Mouse (Mus musculus) embryonic facial prominence, embryonic 15.5 days (tissue): Measurements from ENCODE around the gene Adam19. TPM values are rescaled to one million over a fixed set of nuclear protein-coding genes. Genes with fewer than 3 reads are reported as not detected.

ENCODE experiments used
- ATAC-seq: fragments of 200-750 bp; cut with Nextera tagmentation; 2 replicates; pipeline ENCODE4 v1.8.0; 2017; ENCODE audit warnings: low read depth, moderate TSS enrichment; ENCODE audit not compliant: insufficient number of reproducible peaks, low FRiP score, low TSS enrichment
- H3K27ac ChIP-seq: fragments of 300-500 bp; sonication (generic); replicated peaks from 2 replicates; pipeline ENCODE4 v1.5.1; 2015; ENCODE audit warnings: mild to moderate bottlenecking, inconsistent platforms
- H3K27me3 ChIP-seq: fragments of 300-500 bp; sonication (generic); 2 replicates; pipeline ENCODE4 v1.6.1; 2015; ENCODE audit warnings: inconsistent platforms
- H3K36me3 ChIP-seq: fragments of 300-500 bp; sonication (generic); 2 replicates; pipeline ENCODE4 v1.6.1; 2015; ENCODE audit warnings: mild to moderate bottlenecking, inconsistent platforms
- H3K4me1 ChIP-seq: fragments of 300-500 bp; sonication (generic); 2 replicates; pipeline ENCODE4 v1.6.1; 2015; ENCODE audit warnings: inconsistent platforms
- H3K4me2 ChIP-seq: fragments of 300-500 bp; sonication (generic); replicated peaks from 2 replicates; pipeline ENCODE4 v1.6.1; 2015; ENCODE audit warnings: mild to moderate bottlenecking, inconsistent platforms
- H3K4me3 ChIP-seq: fragments of 300-500 bp; sonication (generic); replicated peaks from 2 replicates; pipeline ENCODE4 v1.5.1; 2015; ENCODE audit warnings: mild to moderate bottlenecking, inconsistent platforms
- H3K9ac ChIP-seq: fragments of 300-500 bp; sonication (generic); 2 replicates; pipeline ENCODE4 v1.6.1; 2015; ENCODE audit warnings: inconsistent platforms
- H3K9me3 ChIP-seq: fragments of 300-500 bp; sonication (generic); replicated peaks from 2 replicates; pipeline ENCODE4 v1.6.1; 2016; ENCODE audit warnings: inconsistent platforms
- WGBS: fragments of 180-500 bp; shearing (Covaris S2); methylation state at CpG from one replicate; pipeline ENCODE4 v1.1.7; 2015; 5-methylcytosine and 5-hydroxymethylcytosine counted together
- polyA plus RNA-seq: library from polyadenylated mRNA; unstranded; fragments of >200 nt; fragmentation: Nextera tagmentation; extraction: Ambion mirVana; gene quantifications from 2 replicates; pipeline ENCODE4 v1.2.1, GENCODE M21; 2015

The Adam19 gene
- polyA plus RNA-seq, 1 experiment from 2014 or later, result 13.4 TPM

DNA sequence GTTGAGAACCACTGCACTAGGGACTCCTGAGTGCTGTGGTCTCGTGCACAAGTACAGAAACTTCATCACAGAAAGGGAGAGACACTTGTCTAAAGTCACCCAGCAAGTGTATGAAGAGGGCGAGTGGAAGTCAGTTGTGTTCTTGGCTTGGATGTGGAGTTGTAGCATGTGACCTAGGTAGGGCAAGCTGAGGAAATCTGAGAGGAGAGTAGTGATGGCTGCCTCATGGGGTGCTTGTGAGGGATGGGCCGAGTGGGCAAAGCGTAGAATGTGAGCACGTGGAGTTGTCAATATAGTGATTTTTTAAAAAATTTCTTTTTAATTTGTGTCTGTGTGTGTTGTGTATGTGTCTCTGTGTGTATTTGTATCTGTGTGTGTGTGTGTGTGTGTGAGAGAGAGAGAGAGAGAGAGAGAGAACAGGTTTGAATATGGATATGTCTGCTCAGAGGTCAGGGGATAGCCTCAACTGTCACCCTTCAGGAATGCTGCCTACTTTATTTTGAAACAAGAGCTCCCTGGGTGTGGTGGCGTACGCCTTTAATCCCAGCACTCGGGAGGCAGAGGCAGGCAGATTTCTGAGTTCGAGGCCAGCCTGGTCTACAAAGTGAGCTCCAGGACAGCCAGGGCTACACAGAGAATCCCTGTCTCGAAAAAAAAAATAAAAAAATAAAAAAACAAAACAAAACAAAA lies 11.7 kb downstream of the Adam19 start:
- Histone ChIP-seq H3K9ac (no peak overlapping the region), H3K36me3 (0 out of 2 replicates have a peak, but pooled peaks cover 8% of the 10 kb centered on the region), H3K27ac (no peak overlapping the region), H3K4me1 (peaks cover 46% of the 10 kb centered on the region), H3K27me3 (no peaks in the 10 kb centered on the region), H3K4me3 (no peak overlapping the region), H3K4me2 (no peak overlapping the region), H3K9me3 (no peaks in the 10 kb centered on the region)
- WGBS, result 91% methylated on average over 10 of the region's 10 CpGs
- ATAC-seq, result no peak

DNA sequence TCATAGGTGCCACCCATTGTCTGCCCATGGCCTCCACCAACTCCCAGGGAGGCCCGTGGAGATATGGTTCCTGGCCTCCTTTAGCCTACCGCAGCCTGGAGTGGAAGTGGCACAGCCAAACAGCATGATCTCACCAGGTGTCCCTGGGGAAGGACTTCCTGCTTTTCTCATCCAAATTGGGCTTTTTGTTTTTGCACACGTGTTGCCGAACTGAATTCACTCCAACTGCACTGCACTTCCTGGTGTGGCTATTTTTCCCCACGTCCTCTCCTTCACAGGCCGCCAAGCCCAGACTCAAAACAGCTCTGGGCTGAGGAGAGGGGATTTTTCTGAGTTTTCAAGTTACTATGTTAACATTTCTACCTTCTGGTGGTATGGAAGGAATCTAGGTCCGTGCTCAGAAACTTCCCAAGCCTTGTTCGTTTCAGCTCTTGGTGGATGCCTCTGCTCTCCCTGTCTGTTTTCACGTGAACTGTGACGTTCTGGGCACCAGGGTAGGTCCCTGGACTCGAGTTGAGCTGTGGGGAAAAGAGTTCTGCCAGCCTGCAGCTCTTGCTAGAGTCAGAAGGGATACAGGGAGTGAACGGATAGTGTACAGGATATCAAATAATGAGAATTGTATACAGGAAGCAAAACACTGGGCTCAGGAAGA lies 13.1 kb downstream of the Adam19 start:
- Histone ChIP-seq H3K4me2 (no peak overlapping the region), H3K4me3 (no peak overlapping the region), H3K36me3 (0 out of 2 replicates have a peak, but pooled peaks cover 8% of the 10 kb centered on the region), H3K9me3 (no peaks in the 10 kb centered on the region), H3K9ac (no peak overlapping the region), H3K27ac (peak overlapping the region; percentile 81), H3K27me3 (no peaks in the 10 kb centered on the region), H3K4me1 (peaks cover 60% of the 10 kb centered on the region)
- whole genome bisulfite sequencing, result 22% methylated on average over 12 of the region's 12 CpGs
- ATAC-seq, result no peak

DNA sequence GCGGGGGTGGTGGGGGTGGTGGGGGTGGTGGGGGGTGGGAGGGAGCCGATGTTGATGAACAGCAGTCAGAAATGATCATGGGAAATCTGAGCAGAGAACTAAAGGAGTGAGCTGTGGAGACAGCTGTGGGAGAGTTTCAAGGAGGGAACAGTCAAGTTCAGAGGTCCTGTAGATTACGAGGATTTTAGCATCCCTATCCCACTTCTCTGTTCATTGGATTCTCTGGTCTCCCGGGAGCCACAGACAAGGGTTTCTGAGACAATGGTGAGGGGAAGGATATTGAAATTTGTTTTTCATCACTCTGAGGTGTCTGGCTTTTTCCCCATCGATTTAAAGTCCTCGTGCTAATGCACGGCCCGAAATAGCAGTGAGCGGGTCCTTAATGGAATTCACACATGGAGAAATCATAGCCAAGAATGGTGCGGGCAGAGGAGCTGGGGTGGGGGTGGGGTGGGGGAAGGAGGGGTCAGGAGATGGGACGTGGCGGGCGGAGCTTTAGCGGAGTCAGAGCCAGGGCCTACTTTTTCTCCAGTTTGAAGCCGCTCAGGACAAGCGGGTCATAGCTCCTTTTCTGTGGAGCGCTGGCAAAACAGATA lies 13.7 kb downstream of the Adam19 start:
- Histone ChIP-seq H3K4me2 (0 out of 2 replicates have a peak overlapping the region, but pooled peaks have one; percentile 17), H3K27me3 (no peaks in the 10 kb centered on the region), H3K9me3 (no peaks in the 10 kb centered on the region), H3K36me3 (0 out of 2 replicates have a peak, but pooled peaks cover 8% of the 10 kb centered on the region), H3K4me3 (no peak overlapping the region), H3K27ac (peak overlapping the region; percentile 81), H3K9ac (no peak overlapping the region), H3K4me1 (peaks cover 62% of the 10 kb centered on the region)
- ATAC-seq, result peak; percentile 22; the same call in 1 of the 2 replicates
- WGBS, result 25% methylated on average over 17 of the region's 17 CpGs

DNA sequence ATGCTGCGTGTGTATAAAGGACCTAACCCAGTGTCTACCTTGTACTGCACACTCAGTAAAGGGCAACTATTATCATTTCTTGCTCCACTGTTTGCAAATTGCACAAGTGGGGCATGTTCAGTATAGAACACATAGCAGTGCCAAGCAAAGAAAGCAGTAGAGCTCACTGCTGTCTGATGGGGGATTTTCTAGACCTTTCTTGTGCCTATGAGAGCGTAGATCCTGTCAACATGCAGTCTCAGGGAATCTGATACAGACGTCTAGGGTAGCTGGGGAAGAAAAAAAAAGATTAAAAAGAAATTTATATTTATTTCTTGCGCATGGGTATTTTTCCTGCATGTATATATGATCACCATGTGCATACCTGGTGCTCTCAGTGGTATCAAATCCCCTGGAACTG lies 14.4 kb downstream of the Adam19 start:
- Histone ChIP-seq H3K4me3 (no peak overlapping the region), H3K9me3 (no peaks in the 10 kb centered on the region), H3K27me3 (no peaks in the 10 kb centered on the region), H3K27ac (peak overlapping the region; percentile 81), H3K4me1 (peaks cover 55% of the 10 kb centered on the region), H3K36me3 (0 out of 2 replicates have a peak, but pooled peaks cover 8% of the 10 kb centered on the region), H3K4me2 (no peak overlapping the region), H3K9ac (no peak overlapping the region)
- WGBS, result 69% methylated on average over 4 of the region's 4 CpGs
- ATAC-seq, result no peak

DNA sequence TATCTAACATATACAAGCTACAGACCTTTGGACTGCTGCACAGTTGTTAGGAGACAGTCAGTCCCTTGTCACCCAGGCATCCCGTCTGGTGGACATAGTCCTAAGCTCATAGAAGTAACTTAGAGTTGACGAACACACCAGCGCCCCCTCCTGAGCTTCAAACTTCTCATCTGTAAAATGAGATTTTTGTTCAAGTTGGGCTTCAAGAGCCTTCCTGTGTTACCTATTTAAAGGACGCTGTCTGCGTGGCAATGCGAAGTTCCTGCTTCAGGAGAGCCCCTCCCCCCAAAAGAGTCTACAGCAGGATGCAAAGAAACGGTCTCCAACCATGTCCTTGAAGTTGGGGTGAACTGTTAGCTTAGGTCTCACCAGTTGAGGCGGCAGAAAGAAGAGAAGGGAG lies 15.0 kb downstream of the Adam19 start:
- 61% methylated on average over 8 of the region's 8 CpGs for WGBS
- H3K27me3 ChIP-seq, result no peaks in the 10 kb centered on the region
- H3K36me3 ChIP-seq, result 0 out of 2 replicates have a peak, but pooled peaks cover 8% of the 10 kb centered on the region
- no peaks in the 10 kb centered on the region for H3K9me3 ChIP-seq
- H3K27ac ChIP-seq, result no peak overlapping the region
- ATAC-seq, result no peak
- no peak overlapping the region for H3K4me3 ChIP-seq
- no peak overlapping the region for H3K4me2 ChIP-seq
- no peak overlapping the region for H3K9ac ChIP-seq
- H3K4me1 ChIP-seq, result peaks cover 49% of the 10 kb centered on the region

DNA sequence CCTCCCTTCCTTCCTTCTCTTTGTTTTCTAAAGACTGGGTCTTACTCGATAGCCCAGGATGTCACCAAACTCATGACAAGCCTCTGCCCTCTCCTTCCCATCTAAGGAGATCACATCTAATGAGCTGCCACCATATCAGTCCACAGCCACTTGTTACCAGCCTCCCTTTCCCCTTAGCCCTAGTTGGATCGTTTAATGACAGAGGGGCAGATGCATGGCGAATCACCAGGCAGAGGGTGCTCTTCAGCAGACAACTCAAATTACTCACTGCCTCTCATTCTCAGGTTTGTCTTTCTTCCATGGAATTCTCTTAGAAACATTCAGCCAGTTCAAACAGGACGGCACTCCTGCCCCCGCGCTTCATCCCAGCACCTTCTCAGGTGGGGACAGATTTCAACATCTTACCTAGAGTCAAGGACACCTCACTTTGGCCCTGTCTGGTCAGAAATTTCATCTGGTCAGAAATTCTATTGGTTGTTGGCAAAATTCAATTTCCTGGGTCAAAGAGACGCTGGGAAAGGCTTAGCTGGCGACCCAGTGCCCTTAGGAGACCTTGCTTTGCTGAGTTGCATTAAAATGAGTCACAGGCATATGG lies 16.8 kb downstream of the Adam19 start:
- Histone ChIP-seq H3K9me3 (no peaks in the 10 kb centered on the region), H3K27me3 (no peaks in the 10 kb centered on the region), H3K4me3 (no peak overlapping the region), H3K36me3 (no peaks in the 10 kb centered on the region), H3K4me1 (peaks cover 46% of the 10 kb centered on the region), H3K4me2 (no peak overlapping the region), H3K9ac (no peak overlapping the region), H3K27ac (peak overlapping the region; percentile 71)
- no peak for ATAC-seq
- WGBS, result 47% methylated on average over 8 of the region's 8 CpGs

DNA sequence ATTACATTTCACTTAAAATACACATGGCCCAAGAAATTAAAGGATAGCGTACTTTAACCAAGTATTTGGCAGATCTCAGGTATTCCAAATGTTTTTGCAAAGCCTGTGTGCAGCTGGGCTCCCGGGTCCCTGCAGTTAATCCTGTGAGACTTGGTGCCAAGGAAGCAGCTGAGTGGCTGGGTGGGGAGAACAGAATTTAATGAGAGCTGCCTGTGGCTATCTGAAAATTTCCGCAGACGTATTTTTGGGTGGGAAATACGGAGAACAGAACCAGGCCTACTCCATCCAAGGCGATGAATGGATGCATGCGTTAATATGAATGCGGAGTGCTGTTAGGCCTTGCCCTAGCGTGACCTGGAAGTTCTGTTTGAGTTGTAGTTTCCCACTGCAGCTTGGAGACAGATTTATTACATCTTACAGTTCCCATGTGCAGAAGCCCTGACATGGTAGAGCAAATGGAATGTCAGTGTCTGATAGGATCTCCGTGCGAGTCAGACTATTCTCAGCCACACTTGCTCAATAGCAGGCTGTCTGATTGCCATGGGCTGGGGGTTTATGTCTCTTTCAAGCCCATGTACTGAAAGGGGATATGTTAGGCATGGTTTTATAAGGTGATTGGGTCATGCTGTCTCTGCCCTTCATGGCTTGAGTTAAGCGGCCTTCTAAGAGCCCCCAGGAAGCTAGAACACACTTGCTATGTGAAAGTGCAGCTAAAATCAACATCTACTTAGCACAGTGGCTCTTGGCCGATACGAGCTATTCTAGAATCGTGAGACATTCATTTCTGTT lies 17.5 kb downstream of the Adam19 start:
- H3K36me3 ChIP-seq, result no peaks in the 10 kb centered on the region
- ATAC-seq, result 0 out of 2 replicates have a peak, but pooled peaks have one; percentile 51
- no peak overlapping the region for H3K4me3 ChIP-seq
- no peak overlapping the region for H3K9ac ChIP-seq
- H3K9me3 ChIP-seq, result no peaks in the 10 kb centered on the region
- no peak overlapping the region for H3K4me2 ChIP-seq
- H3K27me3 ChIP-seq, result no peaks in the 10 kb centered on the region
- peak overlapping the region; percentile 71 for H3K27ac ChIP-seq
- peaks cover 46% of the 10 kb centered on the region for H3K4me1 ChIP-seq
- 32% methylated on average over 15 of the region's 15 CpGs for WGBS

DNA sequence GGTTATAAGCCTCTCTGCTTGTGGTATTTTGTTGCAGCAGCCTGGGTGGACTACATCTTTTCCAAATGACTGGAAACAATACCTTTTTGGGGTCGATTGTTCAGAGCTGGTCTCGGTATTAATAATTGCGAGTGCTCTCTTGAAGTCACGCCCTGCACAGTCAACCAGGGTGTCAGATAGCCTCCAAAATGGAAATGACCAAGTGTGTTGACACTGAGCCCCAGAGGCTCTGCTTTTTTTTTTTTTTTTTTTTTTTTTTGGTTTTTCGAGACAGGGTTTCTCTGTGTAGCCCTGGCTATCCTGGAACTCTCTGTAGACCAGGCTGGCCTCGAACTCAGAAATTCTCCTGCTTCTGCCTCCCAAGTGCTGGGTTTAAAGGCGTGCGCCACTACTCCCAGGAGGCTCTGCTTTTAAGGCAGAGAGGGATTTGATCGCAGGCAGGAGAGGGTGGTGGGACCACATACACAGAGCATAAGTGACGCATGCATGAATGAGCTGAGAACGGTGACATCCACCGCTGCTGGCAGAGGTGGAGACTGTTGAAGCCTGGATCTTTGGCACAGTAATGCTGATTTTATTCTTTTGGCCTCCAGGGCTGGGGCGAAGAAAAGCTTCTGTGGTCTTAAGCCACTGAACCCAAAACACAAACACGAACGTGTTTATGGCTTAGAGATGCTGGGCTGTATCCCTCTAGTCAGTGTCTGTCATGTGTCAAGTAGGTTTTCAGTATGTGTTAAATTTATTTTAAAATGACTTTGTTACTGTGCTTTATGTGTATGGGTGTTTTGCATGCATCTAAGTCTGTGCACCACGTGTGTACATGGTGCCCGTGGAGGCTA lies 18.3 kb downstream of the Adam19 start:
- 68% methylated on average over 17 of the region's 17 CpGs for WGBS
- Histone ChIP-seq H3K9ac (no peak overlapping the region), H3K27me3 (no peaks in the 10 kb centered on the region), H3K4me1 (peaks cover 40% of the 10 kb centered on the region), H3K27ac (peak overlapping the region; percentile 71), H3K9me3 (no peaks in the 10 kb centered on the region), H3K4me3 (no peak overlapping the region), H3K36me3 (no peaks in the 10 kb centered on the region; the same call in 1 of the 2 replicates), H3K4me2 (no peak overlapping the region)
- no peak for ATAC-seq

DNA sequence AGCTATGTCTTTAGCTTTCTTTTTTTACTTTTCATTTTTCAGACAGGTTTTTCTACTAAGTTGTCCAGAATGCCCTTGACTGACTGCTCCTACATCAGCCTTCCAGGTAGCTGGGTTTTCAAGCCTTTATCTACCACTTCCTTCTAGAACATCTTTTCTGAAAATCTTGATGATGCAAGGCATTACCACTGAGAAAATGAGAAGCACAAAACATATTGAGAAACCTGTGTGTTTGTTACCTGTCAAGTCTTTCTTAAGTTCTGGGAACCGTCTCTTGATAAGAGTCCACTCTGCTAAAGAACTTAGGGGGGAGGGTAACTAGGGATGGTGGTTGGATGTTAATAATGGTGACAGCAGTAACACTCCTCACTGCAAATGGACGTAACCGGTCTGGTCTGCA lies 19.7 kb downstream of the Adam19 start:
- no peaks in the 10 kb centered on the region; the same call in 1 of the 2 replicates for H3K36me3 ChIP-seq
- no peak for ATAC-seq
- H3K4me1 ChIP-seq, result peaks cover 26% of the 10 kb centered on the region
- H3K27ac ChIP-seq, result no peak overlapping the region
- 87% methylated on average over 3 of the region's 3 CpGs for WGBS
- no peaks in the 10 kb centered on the region for H3K9me3 ChIP-seq
- no peak overlapping the region for H3K4me2 ChIP-seq
- no peaks in the 10 kb centered on the region for H3K27me3 ChIP-seq
- H3K9ac ChIP-seq, result no peak overlapping the region
- H3K4me3 ChIP-seq, result no peak overlapping the region
